ENCODE assay signal across 15 mouse cellular contexts in genomic region chr7:141510681-141511191, GRCm38 (mm10). TPM values are rescaled to one million over a fixed set of nuclear protein-coding genes. Genes with fewer than 3 reads are reported as not detected.
DNase-seq lines count a peak whose midpoint lies in the region; ATAC-seq and TF ChIP-seq lines count a peak whose summit lies in the region.
"Had no signal": no experiment of that assay in that cellular context is flagged by ENCODE, and none has a peak within 500 bp of the region (broad histone marks: within the 10 kb centered on the region; RNA-seq: fewer than 3 reads in every experiment).

No protein-coding gene starts in this region.

- H3K27ac ChIP-seq in layer of hippocampus, adult 2 months = peak overlapping the region; percentile 74
- H3K27ac ChIP-seq: hindbrain, embryonic 15.5 days; liver, embryonic 15.5 days; neural tube, embryonic 15.5 days had no signal

- intact Hi-C loops in heart, postnatal 14 days (cut with DNase I) = no loop called here

- no peak for TF ChIP-seq CTCF in layer of hippocampus, adult 2 months (conservative IDR thresholded peaks at IDR 0.05)

- H3K4me3 ChIP-seq in layer of hippocampus, adult 2 months = no peak overlapping the region
- H3K4me3 ChIP-seq: erythroblast, embryonic 14.5 days; hindbrain, embryonic 15.5 days; liver, embryonic 15.5 days; neural tube, embryonic 15.5 days had no signal

- DNase-seq in frontal cortex, postnatal 10 days (ENCODE audit: low spot score in 2 of 2) = no peak
- DNase-seq in layer of hippocampus, adult 2 months (ENCODE audit: low spot score in 2 of 2) = no peak
- DNase-seq in layer of hippocampus, adult 11-12 months (ENCODE audit: low spot score) = no peak
- peak; percentile 78 for DNase-seq in cerebellum, adult 9-10 months
- peak; percentile 27 to 47 for DNase-seq in heart, postnatal 14 days
- DNase-seq in adrenal gland, postnatal 14 days = no peak
- DNase-seq in retina, embryonic 14.5 days (ENCODE audit: low spot score) = no peak
- DNase-seq: lung, postnatal 4 days; right cerebral cortex, adult 18-20 months; thymus, postnatal 14 days had no signal

- ATAC-seq in frontal cortex, adult (ENCODE audit: low TSS enrichment) = peak; percentile 38; the same call in 1 of the 2 replicates

RNA-seq across cellular contexts. Expression of gene Chid1, which starts 28.9 kb away (rescaled TPM):
- 10 to 100 TPM; 83.1 to 85.1 TPM for total RNA-seq in layer of hippocampus, adult 2 months (2021)
- 10 to 100 TPM; 42.6 to 42.8 TPM for total RNA-seq in heart, postnatal 14 days (2021)
- 46.5 and 49.7 TPM in 2 replicates for total RNA-seq in adrenal gland, postnatal 14 days (2021)

RNA-seq across cellular contexts. Expression of gene Tspan4, which starts 35.7 kb away (rescaled TPM):
- 10 to 100 TPM; 13.6 to 13.7 TPM for total RNA-seq in layer of hippocampus, adult 2 months (2021)
- 10 to 100 TPM; 24.0 to 31.2 TPM for total RNA-seq in heart, postnatal 14 days (2021)
- 49.4 and 58.4 TPM in 2 replicates for total RNA-seq in adrenal gland, postnatal 14 days (2021)

RNA-seq across cellular contexts. Expression of gene Polr2l, which starts 35.8 kb away (rescaled TPM):
- 10 to 100 TPM; 38.7 TPM for total RNA-seq in layer of hippocampus, adult 2 months (2021)
- total RNA-seq in heart, postnatal 14 days (2021) = 10 to 100 TPM; 69.8 to 71.4 TPM
- total RNA-seq in adrenal gland, postnatal 14 days (2021) = 74.5 TPM in 2 replicates

RNA-seq across cellular contexts. Expression of gene Cd151, which starts 43.5 kb away (rescaled TPM):
- 10 to 100 TPM; 23.4 to 25.1 TPM for total RNA-seq in layer of hippocampus, adult 2 months (2021)
- total RNA-seq in heart, postnatal 14 days (2021) = 100 to 1,000 TPM; 258 to 268 TPM
- 199 and 204 TPM in 2 replicates for total RNA-seq in adrenal gland, postnatal 14 days (2021)

RNA-seq across cellular contexts. Expression of gene Cracr2b, which starts 49.8 kb away (rescaled TPM):
- 1 to 10 TPM; 4.1 to 6.7 TPM for total RNA-seq in layer of hippocampus, adult 2 months (2021)
- 10 to 100 TPM; 25.2 to 27.9 TPM for total RNA-seq in heart, postnatal 14 days (2021)
- 14.2 and 23.2 TPM in 2 replicates for total RNA-seq in adrenal gland, postnatal 14 days (2021)

Comparison
In these comparisons a context has a peak if more than half of its experiments do, and no peak if none do; other contexts are left out.
1. DNase-seq: peak in cerebellum, adult 9-10 months (single experiment) and heart, postnatal 14 days (2 of 2); none in frontal cortex, postnatal 10 days (0 of 2), layer of hippocampus, adult 2 months (0 of 2), layer of hippocampus, adult 11-12 months (single experiment), adrenal gland, postnatal 14 days (single experiment) and retina, embryonic 14.5 days (single experiment).